Mouse (Mus musculus): ENCODE data around the gene Lpar2. TPM values are rescaled to one million over a fixed set of nuclear protein-coding genes. Genes with fewer than 3 reads are reported as not detected.
A peak's percentile ranks its signal among the peaks of the same experiment; 100 is the strongest.

Gene Lpar2
- total and polyA plus RNA-seq, 3 experiments: 0.74 to 3.0 (median 1.2) TPM

DNA sequence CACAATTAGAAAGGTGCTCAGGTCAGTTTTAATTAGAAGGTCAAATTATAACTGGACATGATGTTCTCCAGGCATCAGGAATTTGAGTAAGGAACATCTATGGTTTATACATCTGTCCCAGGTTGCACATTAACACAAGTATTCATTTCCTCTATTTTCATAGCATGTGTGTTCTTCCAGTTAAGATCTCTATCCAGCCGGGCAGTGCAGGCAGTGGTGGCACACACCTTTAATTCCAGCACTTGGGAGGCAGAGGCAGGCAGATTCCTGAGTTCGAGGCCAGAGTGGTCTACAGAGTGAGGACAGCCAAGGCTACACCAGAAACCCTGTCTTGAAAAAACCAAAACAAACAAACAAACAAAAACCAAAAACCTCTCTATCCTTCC, 47.1 kb upstream of the Lpar2 start:
- Histone ChIP-seq H3K4me3 (replicated peaks in 1 of 3; ENCODE audit: low read depth in 2 of 3, low read length in 2 of 3, poor library complexity in 1 of 3) (peak overlapping the region; percentile 11 to 90 (median 38)), H3K27me3 (replicated peaks) (no peaks in the 10 kb centered on the region), H3K9me3 (replicated peaks; ENCODE audit: low read length) (no peaks in the 10 kb centered on the region), H3K36me3 (replicated peaks in 1 of 2; ENCODE audit: control insufficient read depth in 1 of 2, insufficient read depth in 1 of 2, low read length in 1 of 2) (peaks cover 9 to 28% of the 10 kb centered on the region in 2 experiments), H3K27ac (ENCODE audit: insufficient read depth, low read depth) (no peak overlapping the region), H3K4me1 (ENCODE audit: control insufficient read depth in 1 of 2, insufficient read depth in 2 of 2) (peaks cover 5 to 28% of the 10 kb centered on the region in 2 experiments), H3K79me2 (replicated peaks; ENCODE audit: control insufficient read depth, extremely low read depth, insufficient read depth, poor library complexity, severe bottlenecking) (peaks cover 38% of the 10 kb centered on the region), H3K4me2 (ENCODE audit: insufficient read depth, low read depth, poor library complexity, severe bottlenecking) (peak overlapping the region; percentile 32; the same call in 1 of the 2 replicates), H3K9ac (ENCODE audit: insufficient read depth, low read depth) (no peak overlapping the region)
- no peak for DNase-seq (ENCODE audit: extremely low read depth)
- TF ChIP-seq RCOR1 (conservative IDR thresholded peaks at IDR 0.05; ENCODE audit: low read depth, low read length) (no peak), UBTF (IDR thresholded peaks at IDR 0.05; ENCODE audit: low read depth, low read length) (no peak), CTCF (conservative IDR thresholded peaks at IDR 0.05 in 1 of 2, IDR thresholded peaks at IDR 0.05 in 1 of 2; ENCODE audit: low read depth in 2 of 2, low read length in 2 of 2) (no peak), SIN3A (IDR thresholded peaks at IDR 0.05; ENCODE audit: low read length) (no peak), MAFK (IDR thresholded peaks at IDR 0.05; ENCODE audit: insufficient replicate concordance, low read length) (no peak), CHD1 (IDR thresholded peaks at IDR 0.05; ENCODE audit: low read depth, low read length) (no peak), IRF4 (IDR thresholded peaks at IDR 0.05; ENCODE audit: low read depth, low read length) (no peak), USF1 (IDR thresholded peaks at IDR 0.05; ENCODE audit: low read depth, low read length) (no peak), MYC (IDR thresholded peaks at IDR 0.05; ENCODE audit: low read depth, low read length) (no peak), USF2 (conservative IDR thresholded peaks at IDR 0.05; ENCODE audit: low read depth, low read length) (no peak), ZNF384 (IDR thresholded peaks at IDR 0.05; ENCODE audit: low read depth, low read length) (no peak), POLR2A (IDR thresholded peaks at IDR 0.05; ENCODE audit: low read depth, low read length) (no peak), ZC3H11A (IDR thresholded peaks at IDR 0.05; ENCODE audit: low read depth, low read length) (no peak), MEF2A (IDR thresholded peaks at IDR 0.05; ENCODE audit: borderline replicate concordance, low read depth, low read length) (no peak), TBP (conservative IDR thresholded peaks at IDR 0.05; ENCODE audit: low read depth, low read length) (no peak), HCFC1 (IDR thresholded peaks at IDR 0.05; ENCODE audit: low read depth, low read length) (no peak), GABPA (IDR thresholded peaks at IDR 0.05; ENCODE audit: insufficient replicate concordance, low read depth, low read length) (no peak)
- in situ Hi-C loops (cut with MboI; ENCODE audit: low pct_ligation_motif_present, low pct_unique_long_range_greater_than_20kb, low sequenced_read_pairs): no loop called here
- dilution Hi-C loops (cut with MboI; ENCODE audit: extremely low pct_ligation_motif_present, extremely low pct_unique_long_range_greater_than_20kb, low sequenced_read_pairs): no loop called here

GRCm38 (mm10) chr8:69777111-69777510, 45.1 kb upstream of the Lpar2 start:
- no peak for DNase-seq (ENCODE audit: extremely low read depth)
- Histone ChIP-seq H3K27ac (ENCODE audit: insufficient read depth, low read depth) (no peak overlapping the region), H3K36me3 (replicated peaks in 1 of 2; ENCODE audit: control insufficient read depth in 1 of 2, insufficient read depth in 1 of 2, low read length in 1 of 2) (peaks cover 0 to 11% of the 10 kb centered on the region in 2 experiments), H3K4me1 (ENCODE audit: control insufficient read depth in 1 of 2, insufficient read depth in 2 of 2) (peaks cover under 1 to 24% of the 10 kb centered on the region in 2 experiments), H3K4me2 (ENCODE audit: insufficient read depth, low read depth, poor library complexity, severe bottlenecking) (no peak overlapping the region), H3K9me3 (replicated peaks; ENCODE audit: low read length) (no peaks in the 10 kb centered on the region), H3K9ac (ENCODE audit: insufficient read depth, low read depth) (no peak overlapping the region), H3K79me2 (replicated peaks; ENCODE audit: control insufficient read depth, extremely low read depth, insufficient read depth, poor library complexity, severe bottlenecking) (peaks cover 19% of the 10 kb centered on the region), H3K4me3 (replicated peaks in 1 of 3; ENCODE audit: low read depth in 2 of 3, low read length in 2 of 3, poor library complexity in 1 of 3) (no peak overlapping the region), H3K27me3 (replicated peaks) (no peaks in the 10 kb centered on the region)
- dilution Hi-C loops (cut with MboI; ENCODE audit: extremely low pct_ligation_motif_present, extremely low pct_unique_long_range_greater_than_20kb, low sequenced_read_pairs): no loop called here
- in situ Hi-C loops (cut with MboI; ENCODE audit: low pct_ligation_motif_present, low pct_unique_long_range_greater_than_20kb, low sequenced_read_pairs): no loop called here
- TF ChIP-seq USF2 (conservative IDR thresholded peaks at IDR 0.05; ENCODE audit: low read depth, low read length): no peak
- TF ChIP-seq JUND (conservative IDR thresholded peaks at IDR 0.05; ENCODE audit: low read depth, low read length): no peak
- no peak for TF ChIP-seq CHD2 (IDR thresholded peaks at IDR 0.05; ENCODE audit: low read length)
- TF ChIP-seq ZNF384 (IDR thresholded peaks at IDR 0.05; ENCODE audit: low read depth, low read length): no peak
- TF ChIP-seq SMC3 (IDR thresholded peaks at IDR 0.05; ENCODE audit: low read depth, low read length): no peak
- TF ChIP-seq MYC (IDR thresholded peaks at IDR 0.05; ENCODE audit: low read depth, low read length): no peak
- no peak for TF ChIP-seq HCFC1 (IDR thresholded peaks at IDR 0.05; ENCODE audit: low read depth, low read length)
- TF ChIP-seq ZC3H11A (IDR thresholded peaks at IDR 0.05; ENCODE audit: low read depth, low read length): no peak
- TF ChIP-seq MAFK (IDR thresholded peaks at IDR 0.05; ENCODE audit: insufficient replicate concordance, low read length): no peak
- TF ChIP-seq TBP (conservative IDR thresholded peaks at IDR 0.05; ENCODE audit: low read depth, low read length): no peak
- TF ChIP-seq RCOR1 (conservative IDR thresholded peaks at IDR 0.05; ENCODE audit: low read depth, low read length): no peak
- no peak for TF ChIP-seq UBTF (IDR thresholded peaks at IDR 0.05; ENCODE audit: low read depth, low read length)
- TF ChIP-seq ZMIZ1 (IDR thresholded peaks at IDR 0.05; ENCODE audit: low read depth, low read length): no peak
- no peak for TF ChIP-seq MAZ (IDR thresholded peaks at IDR 0.05; ENCODE audit: low read depth, low read length)
- TF ChIP-seq NRF1 (IDR thresholded peaks at IDR 0.05; ENCODE audit: low read depth, low read length): no peak
- TF ChIP-seq MAX (IDR thresholded peaks at IDR 0.05; ENCODE audit: low read length): no peak
- no peak for TF ChIP-seq IRF4 (IDR thresholded peaks at IDR 0.05; ENCODE audit: low read depth, low read length)
